Mouse (Mus musculus) neural tube, embryonic 14.5 days (tissue): ENCODE data around the gene Mylk. TPM values are rescaled to one million over a fixed set of nuclear protein-coding genes. Genes with fewer than 3 reads are reported as not detected.

Source experiments
- ATAC-seq: fragments of 200-750 bp; cut with Nextera tagmentation; 2 replicates; pipeline ENCODE4 v1.8.0; 2017; ENCODE audit warnings: low read depth, mild to moderate bottlenecking, moderate TSS enrichment, moderate library complexity
- H3K27ac ChIP-seq: fragments of 300-500 bp; sonication (generic); 2 replicates; pipeline ENCODE4 v1.5.1; 2014; ENCODE audit warnings: low read depth, mild to moderate bottlenecking, control low read depth, low read length, moderate library complexity, mixed read lengths
- H3K27me3 ChIP-seq: fragments of 300-500 bp; sonication (generic); 2 replicates; pipeline ENCODE4 v1.6.1; 2014; ENCODE audit warnings: low read length; ENCODE audit not compliant: control insufficient read depth, insufficient read depth
- H3K36me3 ChIP-seq: fragments of 300-500 bp; sonication (generic); 2 replicates; pipeline ENCODE4 v1.6.1; 2014; ENCODE audit warnings: low read length, mixed read lengths; ENCODE audit not compliant: control insufficient read depth, insufficient read depth
- H3K4me1 ChIP-seq: fragments of 300-500 bp; sonication (generic); 2 replicates; pipeline ENCODE4 v1.6.1; 2014; ENCODE audit warnings: low read length; ENCODE audit not compliant: control insufficient read depth, insufficient read depth
- H3K4me2 ChIP-seq: fragments of 300-500 bp; sonication (generic); 2 replicates; pipeline ENCODE4 v1.6.1; 2014; ENCODE audit warnings: mild to moderate bottlenecking, low read depth, low read length, control low read depth
- H3K4me3 ChIP-seq: fragments of 300-500 bp; sonication (generic); 2 replicates; pipeline ENCODE4 v1.5.1; 2014; ENCODE audit warnings: low read depth, low read length, control low read depth, mixed read lengths
- H3K9ac ChIP-seq: fragments of 300-500 bp; sonication (generic); replicated peaks from 2 replicates; pipeline ENCODE4 v1.6.1; 2014; ENCODE audit warnings: low read depth, mild to moderate bottlenecking, control low read depth, low read length, mixed read lengths
- H3K9me3 ChIP-seq: fragments of 300-500 bp; sonication (generic); 2 replicates; pipeline ENCODE4 v1.6.1; 2016; ENCODE audit warnings: low read length; ENCODE audit not compliant: control insufficient read depth
- WGBS: fragments of 180-500 bp; shearing (Covaris S2); extraction: QIAGEN DNeasy Blood & Tissue Kit; methylation state at CpG from one replicate; pipeline ENCODE4 v1.1.7; 2014; 5-methylcytosine and 5-hydroxymethylcytosine counted together
- polyA plus RNA-seq: library from polyadenylated mRNA; unstranded; fragments of >200 nt; fragmentation: Nextera tagmentation; extraction: Ambion mirVana; gene quantifications from 2 replicates; pipeline ENCODE4 v1.2.1, GENCODE M21; 2014

Mylk gene
- polyA plus RNA-seq, 1 experiment from 2014 or later: 1.5 TPM

- no peak overlapping the region for H3K9ac ChIP-seq
- H3K4me3 ChIP-seq: no peak overlapping the region
- no peaks in the 10 kb centered on the region for H3K9me3 ChIP-seq
- no peaks in the 10 kb centered on the region for H3K4me1 ChIP-seq
- H3K27ac ChIP-seq: no peak overlapping the region
- no peaks in the 10 kb centered on the region for H3K36me3 ChIP-seq
- ATAC-seq: no peak
- H3K4me2 ChIP-seq: no peak overlapping the region
- H3K27me3 ChIP-seq: no peaks in the 10 kb centered on the region
- 89% methylated on average over 9 of the region's 9 CpGs for WGBS
These were observed 19.1 kb downstream of the Mylk start for GRCm38 (mm10) chr16:34763959-34764591.

- WGBS: 81% methylated on average over 1 of the region's 1 CpGs
- ATAC-seq: no peak
- Histone ChIP-seq H3K9ac (no peak overlapping the region), H3K27ac (no peak overlapping the region), H3K36me3 (no peaks in the 10 kb centered on the region), H3K4me3 (no peak overlapping the region), H3K27me3 (no peaks in the 10 kb centered on the region), H3K4me2 (no peak overlapping the region), H3K9me3 (no peaks in the 10 kb centered on the region), H3K4me1 (no peaks in the 10 kb centered on the region)
These were observed 20.7 kb downstream of the Mylk start for GRCm38 (mm10) chr16:34765666-34766065.

- Histone ChIP-seq H3K9me3 (no peaks in the 10 kb centered on the region), H3K9ac (no peak overlapping the region), H3K4me1 (no peaks in the 10 kb centered on the region), H3K4me3 (no peak overlapping the region), H3K27me3 (no peaks in the 10 kb centered on the region), H3K4me2 (no peak overlapping the region), H3K36me3 (no peaks in the 10 kb centered on the region), H3K27ac (no peak overlapping the region)
- 97% methylated on average over 1 of the region's 1 CpGs for WGBS
- no peak for ATAC-seq
These were observed 21.2 kb downstream of the Mylk start for GRCm38 (mm10) chr16:34766193-34766592.

DNA sequence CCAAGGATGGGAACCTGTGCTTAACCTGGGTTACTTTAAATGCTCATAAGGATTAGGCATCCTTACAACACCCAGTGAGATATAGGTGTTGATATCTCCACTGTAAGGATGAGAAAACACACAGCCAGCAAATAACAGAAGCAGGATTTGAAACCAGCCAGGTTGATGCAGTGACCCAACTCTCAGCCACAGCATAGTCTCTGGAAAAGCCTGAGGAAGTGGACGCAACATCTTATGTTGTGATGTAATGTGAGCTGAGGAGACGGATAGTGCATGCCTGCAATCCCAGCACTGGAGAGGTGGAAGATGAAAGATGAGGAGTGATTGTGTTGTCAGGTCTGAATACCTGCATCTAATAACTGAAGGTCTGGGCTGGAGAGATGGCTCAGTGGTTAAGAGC lies 22.4 kb downstream of the Mylk start:
- H3K36me3 ChIP-seq: no peaks in the 10 kb centered on the region
- H3K27ac ChIP-seq: no peak overlapping the region
- no peak overlapping the region for H3K9ac ChIP-seq
- no peaks in the 10 kb centered on the region for H3K27me3 ChIP-seq
- H3K9me3 ChIP-seq: no peaks in the 10 kb centered on the region
- H3K4me1 ChIP-seq: no peaks in the 10 kb centered on the region
- H3K4me3 ChIP-seq: no peak overlapping the region
- H3K4me2 ChIP-seq: no peak overlapping the region
- no peak for ATAC-seq
- 91% methylated on average over 2 of the region's 2 CpGs for WGBS

DNA sequence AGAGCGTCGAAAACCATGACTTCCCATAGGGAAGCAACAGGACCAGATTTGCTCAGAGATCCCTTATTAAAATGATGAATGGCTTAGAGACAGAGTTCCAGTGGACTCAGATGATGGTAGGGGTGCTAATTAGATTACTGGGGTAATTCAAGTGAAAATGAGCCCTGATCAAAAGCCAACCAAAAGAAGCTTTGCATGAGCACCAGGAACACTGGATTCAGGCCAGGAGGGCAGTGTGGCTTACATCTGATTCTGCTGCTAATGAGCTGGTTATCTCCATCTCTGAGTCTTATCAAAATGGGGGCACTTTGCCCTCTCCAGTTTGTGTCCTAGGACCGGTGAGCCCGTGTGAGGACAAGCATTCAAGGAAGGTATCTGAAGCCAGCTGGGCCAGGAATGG lies 23.4 kb downstream of the Mylk start:
- no peak overlapping the region for H3K27ac ChIP-seq
- 73% methylated on average over 4 of the region's 4 CpGs for WGBS

DNA sequence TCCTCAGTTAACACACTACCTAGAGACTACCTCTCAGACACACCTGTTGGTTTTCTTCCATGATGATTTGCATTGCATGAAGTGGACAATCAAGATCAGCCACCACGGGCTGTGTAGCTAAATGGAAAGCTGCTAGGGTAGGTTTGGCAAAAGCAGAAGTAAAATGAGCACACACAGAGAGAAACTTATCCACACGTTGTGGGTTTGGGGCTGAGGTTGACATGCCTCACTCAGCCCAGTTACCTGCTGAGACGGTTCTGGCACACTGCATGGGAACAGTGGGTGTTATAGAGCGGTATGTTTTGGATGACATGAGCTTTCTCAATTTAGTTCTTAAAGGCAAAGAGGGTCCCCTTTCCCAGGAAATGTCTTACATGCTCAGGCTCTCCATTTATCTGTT lies 25.1 kb downstream of the Mylk start:
- Histone ChIP-seq H3K27me3 (no peaks in the 10 kb centered on the region), H3K36me3 (no peaks in the 10 kb centered on the region), H3K27ac (no peak overlapping the region), H3K4me3 (no peak overlapping the region), H3K9ac (no peak overlapping the region), H3K9me3 (no peaks in the 10 kb centered on the region), H3K4me2 (no peak overlapping the region), H3K4me1 (no peaks in the 10 kb centered on the region)
- WGBS: 90% methylated on average over 4 of the region's 4 CpGs
- ATAC-seq: no peak

More for the DNA sequence above, 23.4 kb downstream of the Mylk start:
- H3K4me3 ChIP-seq: no peak overlapping the region
- no peak for ATAC-seq
- no peaks in the 10 kb centered on the region for H3K9me3 ChIP-seq
- H3K4me1 ChIP-seq: no peaks in the 10 kb centered on the region
- no peak overlapping the region for H3K9ac ChIP-seq
- H3K4me2 ChIP-seq: no peak overlapping the region
- no peaks in the 10 kb centered on the region for H3K36me3 ChIP-seq
- H3K27me3 ChIP-seq: no peaks in the 10 kb centered on the region

GRCm38 (mm10) chr16:34772445-34773032 lies 27.5 kb downstream of the Mylk start:
- Histone ChIP-seq H3K27ac (no peak overlapping the region), H3K9me3 (no peaks in the 10 kb centered on the region)
- WGBS: 31% methylated on average over 4 of the region's 4 CpGs

GRCm38 (mm10) chr16:34782442-34782841 lies 37.4 kb downstream of the Mylk start:
- Histone ChIP-seq H3K36me3 (no peaks in the 10 kb centered on the region), H3K4me1 (no peaks in the 10 kb centered on the region), H3K4me2 (no peak overlapping the region), H3K27me3 (no peaks in the 10 kb centered on the region), H3K9me3 (no peaks in the 10 kb centered on the region), H3K27ac (no peak overlapping the region), H3K9ac (no peak overlapping the region), H3K4me3 (no peak overlapping the region)
- no peak for ATAC-seq
- WGBS: 72% methylated on average over 1 of the region's 1 CpGs

More at GRCm38 (mm10) chr16:34772445-34773032, 27.5 kb downstream of the Mylk start:
- Histone ChIP-seq H3K9ac (no peak overlapping the region), H3K27me3 (no peaks in the 10 kb centered on the region), H3K36me3 (no peaks in the 10 kb centered on the region), H3K4me1 (no peaks in the 10 kb centered on the region), H3K4me2 (no peak overlapping the region), H3K4me3 (no peak overlapping the region)
- no peak for ATAC-seq

GRCm38 (mm10) chr16:34783536-34783935 lies 38.5 kb downstream of the Mylk start:
- 86% methylated on average over 5 of the region's 5 CpGs for WGBS
- Histone ChIP-seq H3K27ac (no peak overlapping the region), H3K27me3 (no peaks in the 10 kb centered on the region), H3K36me3 (no peaks in the 10 kb centered on the region), H3K9me3 (no peaks in the 10 kb centered on the region), H3K4me2 (no peak overlapping the region), H3K9ac (no peak overlapping the region), H3K4me3 (no peak overlapping the region), H3K4me1 (no peaks in the 10 kb centered on the region)
- no peak for ATAC-seq
